Mouse (Mus musculus) forebrain, embryonic 14.5 days (tissue): ENCODE results near the gene Asb7. TPM values are rescaled to one million over a fixed set of nuclear protein-coding genes. Genes with fewer than 3 reads are reported as not detected.
A peak's percentile ranks its signal among the peaks of the same experiment; 100 is the strongest.

Source experiments
- ATAC-seq: fragments of 200-750 bp; cut with Nextera tagmentation; 2 replicates; pipeline ENCODE4 v1.8.0; 2017; ENCODE audit warnings: mild to moderate bottlenecking, moderate library complexity
- DNase-seq: peaks from one replicate; pipeline ENCODE4 v3.0.0-alpha.2; 2015; ENCODE audit warnings: low spot score
- H3K27ac ChIP-seq: fragments of 300-500 bp; sonication (generic); 2 replicates; pipeline ENCODE4 v1.5.1; 2014; ENCODE audit warnings: low read depth, mild to moderate bottlenecking, control low read depth, low read length, moderate library complexity
- H3K27me3 ChIP-seq: fragments of 300-500 bp; sonication (generic); replicated peaks from 2 replicates; pipeline ENCODE4 v1.6.1; 2014; ENCODE audit warnings: low read length, control low read depth, mixed read lengths; ENCODE audit not compliant: control insufficient read depth, insufficient read depth
- H3K36me3 ChIP-seq: fragments of 300-500 bp; sonication (generic); 2 replicates; pipeline ENCODE4 v1.6.1; 2014; ENCODE audit warnings: low read length, control low read depth; ENCODE audit not compliant: control insufficient read depth, insufficient read depth
- H3K4me1 ChIP-seq: fragments of 300-500 bp; sonication (generic); 2 replicates; pipeline ENCODE4 v1.6.1; 2014; ENCODE audit warnings: antibody characterized with exemption, low read length, control low read depth; ENCODE audit not compliant: control insufficient read depth, insufficient read depth
- H3K4me2 ChIP-seq: fragments of 300-500 bp; sonication (generic); 2 replicates; pipeline ENCODE4 v1.6.1; 2014; ENCODE audit warnings: mild to moderate bottlenecking, control low read depth, low read length
- H3K4me3 ChIP-seq: fragments of 300-500 bp; sonication (generic); 2 replicates; pipeline ENCODE4 v1.5.1; 2014; ENCODE audit warnings: low read depth, low read length, control low read depth
- H3K9ac ChIP-seq: fragments of 300-500 bp; sonication (generic); 2 replicates; pipeline ENCODE4 v1.6.1; 2014; ENCODE audit warnings: mild to moderate bottlenecking, low read length, control low read depth, moderate library complexity
- H3K9me3 ChIP-seq: fragments of 300-500 bp; sonication (generic); replicated peaks from 2 replicates; pipeline ENCODE4 v1.6.1; 2016; ENCODE audit warnings: low read length, control low read depth, mixed read lengths; ENCODE audit not compliant: control insufficient read depth
- WGBS: fragments of 180-500 bp; shearing (Covaris S2); extraction: QIAGEN DNeasy Blood & Tissue Kit; methylation state at CpG from one replicate; pipeline ENCODE4 v1.1.7; 2014; 5-methylcytosine and 5-hydroxymethylcytosine counted together
- polyA plus RNA-seq: library from polyadenylated mRNA; unstranded; fragments of >200 nt; fragmentation: Nextera tagmentation; extraction: Ambion mirVana; gene quantifications from 2 replicates; pipeline ENCODE4 v1.2.1, GENCODE M21; 2014

The Asb7 gene
- polyA plus RNA-seq, 1 experiment from 2014 or later: 10.1 TPM

DNA sequence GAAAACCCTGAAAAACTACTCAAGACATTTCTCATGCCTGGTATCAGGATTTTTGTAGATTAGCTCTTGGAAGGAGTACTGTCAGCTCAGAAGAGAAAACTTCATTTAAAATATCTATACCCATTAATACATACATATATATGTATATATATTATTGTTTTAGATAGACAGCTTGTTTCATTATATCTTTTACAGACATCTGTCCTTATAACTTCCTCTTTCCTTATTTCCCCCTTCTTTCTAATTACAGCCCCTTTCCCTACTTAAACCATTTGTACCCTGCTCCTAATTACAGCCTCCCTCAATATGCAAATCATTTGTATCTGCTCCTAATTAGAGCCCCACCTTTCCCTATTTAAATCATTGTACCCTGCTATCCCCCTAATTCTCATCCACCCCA, 22.3 kb downstream of the Asb7 start:
- Histone ChIP-seq H3K4me2 (no peak overlapping the region), H3K9ac (no peak overlapping the region), H3K9me3 (no peaks in the 10 kb centered on the region; the same call in 1 of the 2 replicates), H3K36me3 (peaks cover 29% of the 10 kb centered on the region), H3K4me3 (no peak overlapping the region), H3K27me3 (no peaks in the 10 kb centered on the region), H3K4me1 (no peaks in the 10 kb centered on the region), H3K27ac (no peak overlapping the region)
- no peak for ATAC-seq
- no peak for DNase-seq

DNA sequence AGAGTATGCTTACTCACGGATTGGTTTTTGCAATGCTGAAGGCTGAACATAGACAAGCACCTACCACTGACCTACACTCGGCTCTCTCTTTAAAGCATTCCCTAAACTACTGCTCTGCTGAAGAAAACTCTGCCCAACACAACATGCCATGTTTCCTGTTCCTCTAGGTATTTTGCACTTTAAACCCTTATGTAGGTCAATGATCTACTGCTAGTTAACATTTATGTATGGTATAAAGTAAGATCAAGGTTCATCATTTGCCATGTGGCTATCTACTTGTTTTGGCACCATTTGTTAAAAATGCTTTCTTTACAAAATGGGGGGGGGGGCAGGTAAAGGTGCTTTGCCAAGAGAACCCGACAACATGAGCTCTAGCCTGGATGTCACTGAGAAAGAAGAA, 25.8 kb downstream of the Asb7 start:
- no peaks in the 10 kb centered on the region for H3K27me3 ChIP-seq
- ATAC-seq (no peak), DNase-seq (no peak)
- H3K27ac ChIP-seq: no peak overlapping the region
- no peak overlapping the region for H3K4me3 ChIP-seq
- H3K4me2 ChIP-seq: no peak overlapping the region
- no peaks in the 10 kb centered on the region; the same call in 1 of the 2 replicates for H3K9me3 ChIP-seq
- H3K36me3 ChIP-seq: peaks cover 27% of the 10 kb centered on the region
- no peak overlapping the region for H3K9ac ChIP-seq
- H3K4me1 ChIP-seq: no peaks in the 10 kb centered on the region
- WGBS: 91% methylated on average over 3 of the region's 3 CpGs

DNA sequence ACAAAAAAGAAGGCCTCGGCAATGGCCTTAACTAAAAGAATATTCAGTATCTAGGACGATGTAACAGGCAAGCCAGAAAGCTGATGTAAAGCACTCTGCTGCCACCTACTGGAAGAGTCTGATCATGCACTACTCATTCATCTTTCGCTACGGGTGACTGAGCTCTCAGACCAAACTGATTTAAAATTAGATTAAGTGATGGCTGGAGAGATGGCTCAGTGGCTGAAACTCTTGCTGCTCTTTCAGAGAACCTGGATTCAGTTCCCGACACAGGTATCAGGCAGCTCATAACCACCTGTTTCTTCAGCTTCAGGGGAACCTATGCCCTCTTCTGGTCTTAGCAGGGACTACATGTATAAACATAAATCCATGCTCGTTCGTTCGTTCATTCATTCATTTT, 27.8 kb downstream of the Asb7 start:
- WGBS: 20% methylated on average over 8 of the region's 8 CpGs
- Histone ChIP-seq H3K4me2 (no peak overlapping the region), H3K4me3 (no peak overlapping the region), H3K9me3 (no peaks in the 10 kb centered on the region), H3K36me3 (peaks cover 35% of the 10 kb centered on the region), H3K27me3 (no peaks in the 10 kb centered on the region), H3K27ac (no peak overlapping the region), H3K4me1 (no peaks in the 10 kb centered on the region), H3K9ac (no peak overlapping the region)
- peak; percentile 90 for DNase-seq
- peak; percentile 83 for ATAC-seq

DNA sequence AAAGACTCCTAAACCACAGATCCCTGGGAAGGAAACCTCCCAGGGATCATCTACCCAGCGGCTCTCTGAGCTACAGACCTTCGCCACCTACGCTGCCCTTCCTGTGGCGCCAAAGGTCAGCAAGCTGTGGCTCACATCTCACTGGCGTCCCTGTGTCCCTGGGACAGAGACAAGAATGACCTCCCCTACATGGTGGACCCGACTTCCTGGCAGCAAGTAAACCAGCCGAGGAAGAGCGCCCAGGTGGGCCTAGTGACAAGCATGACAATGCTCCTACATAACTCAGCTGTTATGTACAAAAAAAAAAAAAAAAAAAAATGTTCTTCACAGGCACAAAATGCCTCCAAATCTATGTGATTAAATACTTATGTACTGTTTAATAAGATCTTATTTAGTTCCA, 28.4 kb downstream of the Asb7 start:
- Histone ChIP-seq H3K4me2 (no peak overlapping the region), H3K27ac (no peak overlapping the region), H3K9ac (no peak overlapping the region), H3K4me3 (no peak overlapping the region), H3K36me3 (peaks cover 35% of the 10 kb centered on the region), H3K9me3 (no peaks in the 10 kb centered on the region), H3K27me3 (no peaks in the 10 kb centered on the region), H3K4me1 (no peaks in the 10 kb centered on the region)
- DNase-seq: no peak
- no peak for ATAC-seq
- WGBS: 90% methylated on average over 8 of the region's 8 CpGs

DNA sequence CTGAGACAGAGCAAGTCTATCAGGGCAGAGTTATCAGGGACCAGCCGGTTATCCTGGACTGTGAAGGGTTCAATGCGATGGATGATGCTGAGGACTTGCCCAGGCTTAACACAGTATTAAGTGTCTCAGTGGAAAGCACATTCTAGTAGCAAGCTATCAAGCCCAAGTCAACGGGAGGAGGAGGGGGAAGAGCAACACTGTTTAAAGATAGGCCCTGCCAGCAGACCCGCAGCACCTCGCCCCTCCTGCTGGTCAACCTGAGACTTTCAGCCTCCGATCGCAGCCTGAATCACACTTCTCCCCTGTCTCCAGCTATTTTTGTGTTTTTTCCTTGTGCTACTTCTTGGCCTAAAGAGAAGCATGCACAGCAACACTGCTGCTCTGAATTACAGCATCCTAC, 29.1 kb downstream of the Asb7 start:
- 77% methylated on average over 7 of the region's 7 CpGs for WGBS
- Histone ChIP-seq H3K27ac (no peak overlapping the region), H3K9me3 (no peaks in the 10 kb centered on the region), H3K4me1 (no peaks in the 10 kb centered on the region), H3K27me3 (no peaks in the 10 kb centered on the region), H3K36me3 (peaks cover 34% of the 10 kb centered on the region), H3K9ac (no peak overlapping the region), H3K4me2 (no peak overlapping the region), H3K4me3 (no peak overlapping the region)
- DNase-seq (no peak), ATAC-seq (no peak)

DNA sequence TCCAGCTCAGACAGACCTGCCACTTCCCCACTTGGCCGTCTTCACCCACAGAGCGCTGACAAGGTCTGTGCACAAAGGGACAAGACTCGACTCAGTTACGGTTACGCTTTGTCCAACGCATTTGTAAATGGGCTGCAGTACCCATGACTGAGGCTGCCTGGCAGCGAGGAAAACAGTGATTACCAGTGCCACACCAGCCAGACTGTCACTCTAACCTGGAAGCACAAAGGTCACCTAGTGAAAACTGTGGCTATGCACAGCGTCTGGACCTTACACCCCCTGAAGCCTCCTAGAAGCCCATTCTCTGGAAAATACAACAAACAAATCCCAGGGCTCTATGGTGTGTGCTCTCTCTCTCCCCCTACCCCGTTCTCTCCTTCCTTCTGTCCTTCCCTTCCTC, 33.9 kb downstream of the Asb7 start:
- Histone ChIP-seq H3K9me3 (no peaks in the 10 kb centered on the region), H3K36me3 (peaks cover 42% of the 10 kb centered on the region), H3K27ac (no peak overlapping the region), H3K4me2 (no peak overlapping the region), H3K4me1 (no peaks in the 10 kb centered on the region), H3K27me3 (no peaks in the 10 kb centered on the region), H3K4me3 (no peak overlapping the region), H3K9ac (no peak overlapping the region)
- WGBS: 81% methylated on average over 9 of the region's 9 CpGs
- DNase-seq: no peak
- no peak for ATAC-seq

DNA sequence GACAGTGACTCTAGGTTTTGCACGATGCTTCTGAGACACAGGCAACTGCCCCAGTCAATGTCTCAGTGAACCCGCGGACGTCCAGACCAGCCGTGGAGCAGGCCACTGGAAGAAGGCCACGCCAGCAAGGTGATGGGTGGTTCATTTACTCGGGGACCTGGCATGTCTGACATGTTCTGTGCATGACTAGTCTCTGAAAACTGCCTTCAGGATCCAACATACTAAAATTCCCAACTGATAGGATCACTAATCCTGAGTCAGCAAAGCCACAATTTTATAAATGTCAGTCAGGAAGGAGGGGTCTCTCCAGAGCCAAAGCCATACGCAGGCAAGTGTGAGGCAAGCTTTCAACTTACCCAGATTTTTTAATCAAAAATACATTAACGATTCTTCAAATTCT, 35.8 kb downstream of the Asb7 start:
- no peak overlapping the region for H3K27ac ChIP-seq
- DNase-seq (no peak), ATAC-seq (no peak)
- H3K27me3 ChIP-seq: no peaks in the 10 kb centered on the region
- H3K4me2 ChIP-seq: no peak overlapping the region
- H3K9me3 ChIP-seq: no peaks in the 10 kb centered on the region
- H3K9ac ChIP-seq: no peak overlapping the region
- H3K4me3 ChIP-seq: no peak overlapping the region
- no peaks in the 10 kb centered on the region for H3K4me1 ChIP-seq
- H3K36me3 ChIP-seq: peaks cover 27% of the 10 kb centered on the region; the same call in 1 of the 2 replicates
- 91% methylated on average over 9 of the region's 9 CpGs for WGBS

DNA sequence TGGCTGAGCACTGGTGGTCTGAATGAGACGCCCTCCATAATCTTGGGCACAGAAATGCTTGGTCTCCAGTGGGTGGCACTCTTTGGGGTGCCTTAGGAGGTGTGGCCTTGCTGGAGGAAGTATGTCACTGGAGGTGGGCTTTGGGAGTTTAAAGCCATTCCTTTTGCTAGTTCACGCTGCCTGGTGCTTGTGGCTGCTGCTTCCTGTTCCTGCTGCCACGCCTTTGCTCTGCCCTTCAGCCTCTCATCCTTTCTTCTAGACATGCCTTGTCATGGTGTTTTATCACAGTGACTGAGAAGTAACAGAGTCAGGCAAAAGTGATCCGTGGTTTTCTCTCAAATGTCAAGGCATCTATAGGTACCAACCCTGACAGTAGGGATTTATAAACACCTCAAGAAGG, 37.2 kb downstream of the Asb7 start:
- DNase-seq (no peak), ATAC-seq (no peak)

DNA sequence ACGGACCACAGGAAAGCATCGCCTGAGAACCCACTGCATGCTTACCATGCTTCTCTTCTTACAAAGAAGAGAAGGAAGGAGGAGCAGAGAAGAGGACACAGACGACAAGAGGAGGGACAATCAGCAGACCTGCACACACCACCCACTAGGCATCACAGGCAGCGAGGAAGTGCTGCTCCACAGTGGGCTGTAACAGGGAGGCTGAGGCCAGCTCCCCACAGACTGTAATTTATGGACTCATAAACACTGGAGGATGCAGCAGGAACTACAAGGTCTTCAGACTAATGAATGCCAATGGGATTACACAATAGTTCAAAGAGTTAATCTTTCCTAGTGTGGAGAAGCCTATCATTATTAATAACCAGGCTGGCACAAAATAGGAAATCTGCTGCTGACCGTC, 38.5 kb downstream of the Asb7 start:
- no peaks in the 10 kb centered on the region for H3K27me3 ChIP-seq
- H3K9me3 ChIP-seq: no peaks in the 10 kb centered on the region
- no peak overlapping the region for H3K4me3 ChIP-seq
- WGBS: 86% methylated on average over 5 of the region's 5 CpGs
- H3K27ac ChIP-seq: no peak overlapping the region
- H3K36me3 ChIP-seq: peaks cover 24% of the 10 kb centered on the region; the same call in 1 of the 2 replicates
- no peaks in the 10 kb centered on the region for H3K4me1 ChIP-seq
- ATAC-seq (no peak), DNase-seq (no peak)
- no peak overlapping the region for H3K4me2 ChIP-seq
- no peak overlapping the region for H3K9ac ChIP-seq

More for the DNA sequence above, 37.2 kb downstream of the Asb7 start:
- Histone ChIP-seq H3K9me3 (no peaks in the 10 kb centered on the region), H3K9ac (no peak overlapping the region), H3K4me2 (no peak overlapping the region), H3K4me1 (no peaks in the 10 kb centered on the region), H3K4me3 (no peak overlapping the region), H3K36me3 (peaks cover 26% of the 10 kb centered on the region), H3K27me3 (no peaks in the 10 kb centered on the region), H3K27ac (no peak overlapping the region)
- 95% methylated on average over 4 of the region's 4 CpGs for WGBS
